Mouse (Mus musculus): ENCODE results near the gene Serpinb11. TPM values are rescaled to one million over a fixed set of nuclear protein-coding genes. Genes with fewer than 3 reads are reported as not detected.

Gene Serpinb11
- polyA plus RNA-seq, 1 experiment from 2014 or later, result not detected

DNA sequence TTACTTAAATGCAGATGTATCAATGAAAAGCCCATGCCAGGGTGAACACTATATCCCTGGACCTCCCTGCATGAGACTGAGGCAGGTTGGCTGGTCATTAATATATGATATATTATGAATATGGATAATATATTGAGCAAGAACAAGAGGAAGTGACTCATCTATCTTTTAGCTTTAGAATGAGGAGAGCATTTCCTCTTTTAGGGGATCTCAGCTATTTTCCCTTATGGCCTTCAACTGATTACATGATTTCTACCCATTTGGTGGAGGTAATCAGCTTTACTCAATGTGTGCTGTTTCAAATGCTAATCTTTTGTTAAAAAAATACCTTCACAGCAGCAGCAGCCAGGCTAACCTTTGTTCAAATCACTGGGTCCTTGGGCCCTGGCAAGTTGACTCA lies 20.5 kb downstream of the Serpinb11 start:
- H3K4me2 ChIP-seq (ENCODE audit: low read depth, low read length), result no peak overlapping the region
- no peak for ATAC-seq
- H3K36me3 ChIP-seq (ENCODE audit: control insufficient read depth, insufficient read depth, low read length), result no peaks in the 10 kb centered on the region
- no peak overlapping the region for H3K4me3 ChIP-seq (ENCODE audit: low read length)
- H3K27ac ChIP-seq (ENCODE audit: low read length), result no peak overlapping the region
- no peaks in the 10 kb centered on the region for H3K9me3 ChIP-seq (ENCODE audit: control insufficient read depth, low read length)
- no peaks in the 10 kb centered on the region for H3K27me3 ChIP-seq (replicated peaks; ENCODE audit: control insufficient read depth, insufficient read depth, low read length)
- no peaks in the 10 kb centered on the region for H3K4me1 ChIP-seq (ENCODE audit: control insufficient read depth, insufficient read depth, low read length)
- H3K9ac ChIP-seq (ENCODE audit: low read depth, low read length), result no peak overlapping the region

DNA sequence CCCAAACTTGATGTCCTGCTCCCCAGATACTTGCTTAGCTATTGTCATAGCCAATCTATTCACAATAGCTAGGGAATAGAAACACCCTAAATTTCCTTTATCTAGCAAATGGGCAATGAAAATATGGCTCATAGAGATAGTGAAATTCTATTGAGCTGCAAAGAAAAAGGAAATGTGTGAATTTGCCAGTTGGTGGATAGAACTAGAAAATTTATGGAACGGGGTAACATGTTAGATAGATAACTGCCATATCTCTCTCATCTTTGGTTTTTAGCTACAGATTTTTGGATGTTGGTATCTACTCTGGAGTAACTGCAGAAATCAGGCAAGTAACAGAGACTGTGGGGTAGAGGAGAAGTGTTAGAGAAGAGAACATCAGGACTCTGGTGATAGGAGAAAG lies 21.4 kb downstream of the Serpinb11 start:
- H3K9me3 ChIP-seq (ENCODE audit: control insufficient read depth, low read length), result no peaks in the 10 kb centered on the region
- H3K36me3 ChIP-seq (ENCODE audit: control insufficient read depth, insufficient read depth, low read length), result no peaks in the 10 kb centered on the region
- H3K4me1 ChIP-seq (ENCODE audit: control insufficient read depth, insufficient read depth, low read length), result no peaks in the 10 kb centered on the region
- ATAC-seq, result no peak
- no peak overlapping the region for H3K4me3 ChIP-seq (ENCODE audit: low read length)
- H3K27ac ChIP-seq (ENCODE audit: low read length), result no peak overlapping the region
- 88% methylated on average over 1 of the region's 1 CpGs for WGBS
- H3K9ac ChIP-seq (ENCODE audit: low read depth, low read length), result no peak overlapping the region
- no peak overlapping the region for H3K4me2 ChIP-seq (ENCODE audit: low read depth, low read length)
- no peaks in the 10 kb centered on the region for H3K27me3 ChIP-seq (replicated peaks; ENCODE audit: control insufficient read depth, insufficient read depth, low read length)

DNA sequence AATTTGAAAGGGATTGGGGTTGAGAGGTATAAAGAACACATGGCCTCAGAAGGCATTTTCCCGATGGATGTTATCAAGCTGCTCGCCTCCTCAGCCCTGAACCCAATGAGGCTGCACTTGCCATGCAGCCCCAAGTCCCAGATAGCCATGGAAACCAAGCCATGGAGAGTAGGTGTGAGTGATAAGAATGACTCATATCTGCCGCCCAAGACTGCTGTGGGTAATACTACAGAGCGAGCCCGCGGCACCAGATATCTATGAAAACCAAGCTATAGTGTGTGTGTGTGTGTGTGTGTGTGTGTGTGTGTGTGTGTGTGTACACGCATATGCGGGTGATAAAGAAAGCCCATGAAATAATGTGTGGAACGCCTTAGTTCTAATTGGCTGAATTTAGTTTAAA lies 23.5 kb downstream of the Serpinb11 start:
- ATAC-seq, result no peak
- Histone ChIP-seq H3K4me1 (ENCODE audit: control insufficient read depth, insufficient read depth, low read length) (no peaks in the 10 kb centered on the region), H3K27me3 (replicated peaks; ENCODE audit: control insufficient read depth, insufficient read depth, low read length) (no peaks in the 10 kb centered on the region), H3K9me3 (ENCODE audit: control insufficient read depth, low read length) (no peaks in the 10 kb centered on the region), H3K27ac (ENCODE audit: low read length) (no peak overlapping the region), H3K36me3 (ENCODE audit: control insufficient read depth, insufficient read depth, low read length) (no peaks in the 10 kb centered on the region), H3K4me3 (ENCODE audit: low read length) (no peak overlapping the region), H3K9ac (ENCODE audit: low read depth, low read length) (no peak overlapping the region), H3K4me2 (ENCODE audit: low read depth, low read length) (no peak overlapping the region)
- 90% methylated on average over 9 of the region's 9 CpGs for WGBS

DNA sequence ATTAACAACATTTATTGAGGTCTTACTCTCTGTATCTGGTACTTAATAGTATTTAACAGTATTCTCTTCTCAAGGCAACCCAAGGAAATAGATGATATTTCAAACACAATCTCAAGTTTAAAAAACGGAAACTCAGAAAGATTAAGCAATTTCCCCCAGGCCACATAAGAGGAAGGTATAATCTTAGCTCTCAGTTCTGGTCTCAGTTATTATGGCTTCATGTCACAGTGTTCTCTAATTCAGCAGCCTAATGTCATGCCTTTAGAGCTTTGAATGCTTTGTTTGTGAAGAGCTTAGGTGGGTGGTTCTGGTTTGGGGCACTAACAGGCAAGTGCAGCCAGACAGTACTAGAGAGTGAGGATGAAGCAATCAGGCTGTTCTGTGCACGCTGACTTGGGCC lies 28.8 kb downstream of the Serpinb11 start:
- ATAC-seq, result no peak
- Histone ChIP-seq H3K27ac (ENCODE audit: low read length) (no peak overlapping the region), H3K4me1 (ENCODE audit: control insufficient read depth, insufficient read depth, low read length) (no peaks in the 10 kb centered on the region), H3K4me2 (ENCODE audit: low read depth, low read length) (no peak overlapping the region), H3K36me3 (ENCODE audit: control insufficient read depth, insufficient read depth, low read length) (no peaks in the 10 kb centered on the region), H3K4me3 (ENCODE audit: low read length) (no peak overlapping the region), H3K9ac (ENCODE audit: low read depth, low read length) (no peak overlapping the region), H3K27me3 (replicated peaks; ENCODE audit: control insufficient read depth, insufficient read depth, low read length) (no peaks in the 10 kb centered on the region), H3K9me3 (ENCODE audit: control insufficient read depth, low read length) (no peaks in the 10 kb centered on the region)
- 79% methylated on average over 2 of the region's 2 CpGs for whole genome bisulfite sequencing

DNA sequence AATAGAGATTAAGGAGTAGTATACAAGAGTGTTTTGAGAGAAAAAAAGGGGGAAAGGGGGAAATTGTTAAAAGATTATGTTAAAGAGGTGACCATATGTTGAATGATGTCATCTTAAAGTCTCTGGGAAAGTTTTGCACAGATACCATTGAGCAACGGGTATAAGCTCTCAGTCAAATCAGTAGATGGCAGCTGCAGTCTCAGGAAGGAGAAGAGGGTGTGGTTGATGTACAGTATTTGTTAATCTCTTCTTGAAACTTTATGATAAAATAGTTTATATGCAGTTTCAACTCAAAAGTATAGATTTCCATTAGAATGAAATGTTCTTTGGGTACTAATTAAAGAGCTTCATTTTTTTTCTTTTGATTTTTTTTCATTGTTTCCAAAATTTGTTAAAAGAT lies 36.5 kb downstream of the Serpinb11 start:
- Histone ChIP-seq H3K9me3 (ENCODE audit: control insufficient read depth, low read length) (no peaks in the 10 kb centered on the region), H3K4me1 (ENCODE audit: control insufficient read depth, insufficient read depth, low read length) (no peaks in the 10 kb centered on the region), H3K4me2 (ENCODE audit: low read depth, low read length) (no peak overlapping the region), H3K27ac (ENCODE audit: low read length) (no peak overlapping the region), H3K27me3 (replicated peaks; ENCODE audit: control insufficient read depth, insufficient read depth, low read length) (no peaks in the 10 kb centered on the region), H3K36me3 (ENCODE audit: control insufficient read depth, insufficient read depth, low read length) (no peaks in the 10 kb centered on the region), H3K9ac (ENCODE audit: low read depth, low read length) (no peak overlapping the region), H3K4me3 (ENCODE audit: low read length) (no peak overlapping the region)
- no peak for ATAC-seq
- WGBS, result 73% methylated on average over 1 of the region's 1 CpGs

DNA sequence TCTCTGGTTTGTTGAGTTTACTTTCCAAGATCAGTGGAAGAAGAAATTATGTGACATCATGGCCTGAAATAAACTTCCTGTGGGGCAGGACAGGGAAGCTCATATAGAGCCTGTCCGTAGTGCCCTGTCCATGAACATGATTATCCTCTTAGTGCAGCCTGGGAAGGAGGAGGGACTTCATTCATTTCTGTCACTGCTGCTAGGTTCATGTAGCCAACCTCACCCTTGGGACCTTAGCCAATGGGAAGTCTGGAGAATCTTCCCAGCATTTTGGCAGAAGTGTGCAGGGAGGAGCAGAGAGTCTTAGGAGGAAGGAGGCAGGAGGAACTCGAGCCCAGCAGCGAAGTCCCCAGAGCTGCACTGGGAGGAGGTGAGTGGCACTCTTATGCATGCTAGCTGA lies 38.4 kb downstream of the Serpinb11 start, which contains the start of gene Serpinb7:
TSS of gene Serpinb7 (plus strand) at position 301 of the 400 bp plus-strand sequence.
- Histone ChIP-seq H3K27me3 (replicated peaks; ENCODE audit: control insufficient read depth, insufficient read depth, low read length) (no peaks in the 10 kb centered on the region), H3K4me1 (ENCODE audit: control insufficient read depth, insufficient read depth, low read length) (no peaks in the 10 kb centered on the region), H3K27ac (ENCODE audit: low read length) (no peak within 1 kb of the TSS), H3K36me3 (ENCODE audit: control insufficient read depth, insufficient read depth, low read length) (no peaks in the 10 kb centered on the region), H3K9ac (ENCODE audit: low read depth, low read length) (no peak within 1 kb of the TSS), H3K4me2 (ENCODE audit: low read depth, low read length) (no peak within 1 kb of the TSS), H3K9me3 (ENCODE audit: control insufficient read depth, low read length) (no peaks in the 10 kb centered on the region), H3K4me3 (ENCODE audit: low read length) (no peak within 1 kb of the TSS)
- ATAC-seq, result no peak
- WGBS, result 71% methylated on average over 3 of the region's 3 CpGs

DNA sequence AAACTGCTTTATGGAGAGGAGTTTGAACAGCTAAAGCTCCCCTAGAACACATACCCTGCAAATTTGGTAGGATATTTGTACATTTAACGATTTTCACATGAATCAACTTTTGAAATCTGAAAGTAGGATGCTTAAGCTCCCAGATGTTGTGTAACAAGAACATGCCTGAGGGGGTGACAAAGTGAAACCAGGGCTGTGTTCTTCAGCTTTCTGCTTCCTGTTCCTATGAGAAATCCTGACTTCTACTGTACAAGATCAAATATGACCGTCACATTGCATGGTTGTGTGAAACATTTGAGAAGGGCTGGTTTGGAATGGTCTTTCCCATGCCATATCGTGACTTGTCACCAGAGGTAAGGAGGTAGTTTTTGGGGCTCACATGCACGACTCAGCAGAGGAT lies 41.1 kb downstream of the Serpinb11 start:
- Histone ChIP-seq H3K27ac (ENCODE audit: low read length) (no peak overlapping the region), H3K9ac (ENCODE audit: low read depth, low read length) (no peak overlapping the region), H3K36me3 (ENCODE audit: control insufficient read depth, insufficient read depth, low read length) (no peaks in the 10 kb centered on the region), H3K9me3 (ENCODE audit: control insufficient read depth, low read length) (no peaks in the 10 kb centered on the region), H3K4me2 (ENCODE audit: low read depth, low read length) (no peak overlapping the region), H3K4me3 (ENCODE audit: low read length) (no peak overlapping the region), H3K4me1 (ENCODE audit: control insufficient read depth, insufficient read depth, low read length) (no peaks in the 10 kb centered on the region), H3K27me3 (replicated peaks; ENCODE audit: control insufficient read depth, insufficient read depth, low read length) (no peaks in the 10 kb centered on the region)
- no peak for ATAC-seq
- WGBS, result 82% methylated on average over 4 of the region's 4 CpGs

DNA sequence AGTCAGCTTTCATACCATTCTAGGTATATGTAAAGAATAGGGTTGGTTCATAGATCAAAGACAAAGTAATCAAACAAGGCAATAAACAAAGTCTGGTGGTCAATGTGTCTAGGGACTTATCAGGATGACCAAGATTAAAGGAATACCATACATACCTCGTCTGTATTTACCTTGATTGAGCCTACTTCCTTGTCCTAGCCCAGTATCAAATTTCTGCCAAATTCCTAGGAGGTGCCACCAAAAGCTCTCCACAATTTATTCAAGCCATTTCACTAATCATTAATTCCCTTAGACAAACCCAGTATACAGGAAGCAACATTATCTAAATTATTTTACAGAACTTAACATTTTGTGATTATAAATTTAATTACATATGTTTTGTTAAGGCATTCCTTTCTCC lies 53.7 kb downstream of the Serpinb11 start:
- Histone ChIP-seq H3K4me2 (ENCODE audit: low read depth, low read length) (no peak overlapping the region), H3K9ac (ENCODE audit: low read depth, low read length) (no peak overlapping the region), H3K4me1 (ENCODE audit: control insufficient read depth, insufficient read depth, low read length) (no peaks in the 10 kb centered on the region), H3K27ac (ENCODE audit: low read length) (no peak overlapping the region), H3K36me3 (ENCODE audit: control insufficient read depth, insufficient read depth, low read length) (no peaks in the 10 kb centered on the region), H3K9me3 (ENCODE audit: control insufficient read depth, low read length) (no peaks in the 10 kb centered on the region), H3K4me3 (ENCODE audit: low read length) (no peak overlapping the region), H3K27me3 (replicated peaks; ENCODE audit: control insufficient read depth, insufficient read depth, low read length) (no peaks in the 10 kb centered on the region)
- WGBS, result 18% methylated on average over 1 of the region's 1 CpGs
- no peak for ATAC-seq

DNA sequence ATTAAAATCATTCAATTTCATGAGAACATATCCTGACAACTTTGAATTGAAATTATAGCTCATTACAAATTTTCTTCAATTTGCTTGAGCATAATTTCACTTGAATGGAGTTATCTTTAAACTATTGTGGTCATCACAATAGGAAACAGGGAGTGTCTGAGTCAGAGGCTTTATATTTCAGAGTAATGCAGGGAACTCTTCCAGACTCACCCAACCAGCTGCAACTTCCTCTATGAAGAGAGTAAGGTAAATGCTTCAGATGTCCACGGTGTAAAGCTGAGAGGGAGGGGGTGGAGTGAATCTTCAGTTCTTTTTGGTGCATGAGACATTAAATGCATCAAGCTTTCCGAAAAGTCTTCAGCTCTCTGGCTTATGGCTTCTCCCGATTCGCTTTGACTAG lies 61.5 kb downstream of the Serpinb11 start:
- no peak overlapping the region for H3K4me2 ChIP-seq (ENCODE audit: low read depth, low read length)
- H3K4me3 ChIP-seq (ENCODE audit: low read length), result no peak overlapping the region
- H3K27me3 ChIP-seq (replicated peaks; ENCODE audit: control insufficient read depth, insufficient read depth, low read length), result no peaks in the 10 kb centered on the region
- no peaks in the 10 kb centered on the region for H3K9me3 ChIP-seq (ENCODE audit: control insufficient read depth, low read length)
- WGBS, result 80% methylated on average over 4 of the region's 4 CpGs
- ATAC-seq, result no peak
- no peaks in the 10 kb centered on the region for H3K4me1 ChIP-seq (ENCODE audit: control insufficient read depth, insufficient read depth, low read length)
- no peak overlapping the region for H3K27ac ChIP-seq (ENCODE audit: low read length)
- H3K9ac ChIP-seq (ENCODE audit: low read depth, low read length), result no peak overlapping the region
- no peaks in the 10 kb centered on the region for H3K36me3 ChIP-seq (ENCODE audit: control insufficient read depth, insufficient read depth, low read length)

Data from intestine, embryonic 16.5 days (tissue).